Mouse (Mus musculus): ENCODE data around the gene Ccdc91.

Gene Ccdc91

GRCm38 (mm10) chr6:147574454-147575182, 99.0 kb downstream of the Ccdc91 start:
- DNase-seq = no peak

- no peak for DNase-seq
These were observed 99.7 kb downstream of the Ccdc91 start for GRCm38 (mm10) chr6:147575183-147575784.

DNA sequence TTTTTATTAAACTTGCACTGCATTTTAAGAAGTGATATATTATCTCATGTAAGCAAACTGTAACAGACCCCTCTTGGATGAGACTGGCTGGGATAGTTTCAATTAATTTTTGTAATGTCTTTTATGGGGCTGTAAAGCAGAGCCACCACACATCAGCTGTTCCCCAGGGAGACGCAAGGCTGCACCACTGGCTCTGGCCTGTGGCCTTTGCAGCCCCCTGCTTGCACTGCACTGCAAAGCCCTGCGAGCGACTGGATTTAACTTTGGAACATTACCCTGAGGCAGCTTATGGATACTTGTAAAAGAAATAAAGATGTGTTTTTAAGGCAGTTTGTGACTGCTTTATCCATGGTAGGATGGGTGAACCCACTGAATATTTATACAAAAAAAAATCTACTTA, 112.0 kb downstream of the Ccdc91 start:
- DNase-seq = peak; percentile 43

DNA sequence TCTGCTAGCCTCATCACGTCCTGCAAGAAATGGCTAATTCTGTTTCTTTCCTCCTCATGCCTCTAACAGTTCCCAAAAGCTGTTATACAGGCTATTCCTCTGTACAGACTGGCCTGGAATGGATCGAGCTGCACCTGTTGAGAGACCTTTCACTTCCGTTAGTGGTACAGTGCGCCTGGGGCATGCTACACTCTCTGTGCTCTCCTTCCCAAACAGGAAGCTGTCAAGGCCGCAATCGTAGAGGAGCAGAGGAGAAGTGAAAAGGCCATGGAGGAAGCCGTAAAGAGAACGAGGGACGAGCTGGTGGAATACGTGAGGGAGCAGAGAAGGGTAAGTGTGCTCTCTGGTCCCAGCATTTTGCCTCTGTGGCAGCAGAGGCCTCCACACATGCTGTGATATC, 131.0 kb downstream of the Ccdc91 start:
- no peak for DNase-seq

DNA sequence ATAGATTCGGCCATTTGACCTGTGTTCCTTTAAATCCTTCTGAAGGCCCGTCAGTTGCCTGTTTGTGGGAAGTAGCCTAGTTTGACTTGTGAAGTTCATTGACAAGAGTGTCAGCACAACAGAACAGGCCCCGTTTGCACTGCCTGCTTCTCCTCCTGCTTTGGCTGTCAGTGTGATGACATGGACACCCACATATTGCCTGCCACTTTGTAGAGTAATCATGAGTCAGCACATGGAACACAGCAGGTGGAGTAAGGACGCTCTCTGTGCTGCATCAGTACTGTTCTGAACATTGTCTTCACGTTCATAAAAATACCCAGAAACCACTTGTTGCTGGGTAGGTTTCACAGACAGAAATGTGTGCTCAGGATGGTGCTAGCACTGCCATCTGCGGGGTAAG, 132.0 kb downstream of the Ccdc91 start:
- no peak for DNase-seq

DNA sequence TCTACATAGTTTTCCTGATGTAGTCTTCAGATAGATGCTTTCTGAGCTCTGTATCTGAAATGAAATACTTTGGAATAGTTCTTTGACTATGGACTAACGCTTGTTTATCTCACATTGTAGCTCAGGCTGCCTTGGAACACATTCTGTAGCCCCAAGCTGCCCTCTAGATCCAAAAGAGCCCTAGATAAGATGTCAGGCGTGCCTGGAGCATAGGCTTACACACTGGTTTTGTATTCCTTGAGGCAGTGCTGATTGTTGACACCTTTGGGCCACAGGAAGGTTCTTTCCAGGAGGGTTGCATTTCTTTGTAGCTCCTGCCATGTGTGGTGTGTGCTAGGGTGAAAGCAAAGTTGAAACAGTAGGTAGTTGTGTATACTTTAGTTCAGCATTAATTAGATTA, 139.7 kb downstream of the Ccdc91 start:
- DNase-seq = no peak

DNA sequence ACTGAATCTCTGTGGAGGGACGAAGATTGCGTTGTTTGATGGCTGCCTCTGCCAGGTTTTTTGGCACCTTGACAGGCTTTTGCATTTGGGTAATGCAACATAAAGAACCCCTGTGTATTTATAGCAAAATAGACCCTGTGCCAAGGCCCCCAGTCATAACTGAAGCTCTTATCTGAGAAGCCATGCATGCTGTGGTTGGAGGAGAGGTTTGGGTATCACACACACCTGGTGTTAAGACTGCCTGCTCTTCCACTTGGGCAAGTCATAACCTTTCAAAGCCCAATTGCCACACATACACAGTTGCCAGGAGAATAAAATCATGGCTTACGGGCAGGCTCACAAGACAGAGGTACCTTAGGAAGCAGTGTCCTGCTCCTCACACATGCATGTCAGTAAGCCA, 147.5 kb downstream of the Ccdc91 start:
- no peak for DNase-seq

- DNase-seq = no peak
These were observed 160.8 kb downstream of the Ccdc91 start for GRCm38 (mm10) chr6:147636464-147636863.

- no peak for DNase-seq
These were observed 168.2 kb downstream of the Ccdc91 start for GRCm38 (mm10) chr6:147643875-147644274.

DNA sequence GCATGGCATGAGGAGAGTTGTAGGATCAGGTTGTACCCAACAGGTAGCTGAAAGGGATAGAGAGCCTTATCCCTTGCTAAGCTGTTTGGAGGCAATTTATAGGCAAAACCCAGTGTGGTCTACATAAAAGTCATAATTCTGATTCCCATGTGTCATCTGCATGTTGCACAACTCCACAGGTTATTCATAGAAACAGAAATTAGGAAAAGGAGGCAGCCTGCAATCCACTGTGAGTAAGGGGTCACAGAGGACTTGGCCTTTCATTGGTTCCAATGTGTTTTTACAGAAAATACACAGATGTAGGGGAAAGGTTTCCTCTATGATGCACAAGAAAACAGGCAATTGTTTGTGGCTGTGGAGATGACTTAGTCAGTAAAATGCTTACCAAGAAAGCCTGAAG, 168.8 kb downstream of the Ccdc91 start:
- no peak for DNase-seq

DNA sequence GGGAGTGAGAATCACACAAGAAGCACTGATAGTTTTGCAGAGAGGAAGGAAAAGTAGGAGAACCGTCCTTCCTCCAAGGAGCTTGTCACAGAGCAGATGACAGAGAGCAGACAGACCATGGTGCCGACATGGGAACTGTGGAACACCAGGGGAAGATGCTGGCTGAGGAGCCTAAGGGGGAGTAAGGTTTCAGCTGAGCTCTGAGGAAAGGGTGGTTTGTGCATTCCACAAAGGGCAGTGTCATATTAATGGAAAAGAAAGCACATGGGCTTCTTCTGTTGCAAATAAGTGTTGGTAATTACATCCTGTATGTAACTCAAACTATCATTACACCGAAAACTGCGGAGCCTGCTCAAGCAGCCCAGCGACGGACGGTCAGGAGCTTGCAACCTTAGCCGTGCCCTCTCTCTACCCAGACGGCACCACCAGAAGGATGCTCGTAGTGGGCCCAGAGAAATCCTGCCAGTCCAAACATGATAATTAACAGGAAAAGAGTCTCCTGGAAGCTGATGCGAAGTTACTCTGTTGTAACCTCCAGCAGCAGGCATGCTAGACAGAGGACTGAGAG, 170.9 kb downstream of the Ccdc91 start:
- DNase-seq = no peak

DNA sequence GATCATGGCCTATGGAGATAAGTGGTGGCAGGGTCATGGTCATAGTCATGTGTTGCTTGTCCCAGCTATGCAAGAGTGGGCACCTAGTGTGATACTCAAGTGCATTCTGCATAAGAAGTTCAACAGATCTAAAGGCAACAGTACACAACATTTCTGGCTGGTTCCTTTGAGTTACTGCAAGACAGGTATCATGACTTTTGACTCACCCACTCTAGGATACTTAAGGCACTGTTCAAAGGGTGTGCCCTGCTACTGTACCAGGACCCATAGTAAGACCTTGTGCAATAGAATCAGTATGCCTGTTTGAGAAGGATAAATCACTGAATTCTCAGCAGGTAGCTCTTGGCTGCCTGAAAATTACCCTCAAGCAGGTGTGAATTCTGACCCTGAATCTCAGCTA, 182.4 kb downstream of the Ccdc91 start:
- no peak for DNase-seq

- DNase-seq = no peak
These were observed 185.1 kb downstream of the Ccdc91 start for GRCm38 (mm10) chr6:147660718-147661117.

DNA sequence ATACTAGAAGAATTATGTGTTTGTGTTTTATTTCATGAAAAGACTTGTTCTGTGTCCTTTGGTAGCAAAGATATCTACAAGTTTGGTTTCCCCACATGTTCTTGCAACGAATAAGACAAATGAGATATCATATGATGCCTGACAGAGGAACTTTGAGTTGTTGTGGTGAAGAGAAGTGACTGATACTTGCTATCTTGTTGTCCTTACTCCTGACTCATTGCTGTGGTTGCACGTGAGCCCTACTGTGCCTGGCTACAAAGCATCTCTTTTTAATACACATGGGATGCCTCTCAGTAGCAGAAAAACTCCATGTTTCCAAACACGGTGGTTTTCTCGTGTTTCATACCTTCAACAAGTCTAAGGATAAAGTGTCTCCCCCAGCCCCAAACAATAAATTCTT, 186.2 kb downstream of the Ccdc91 start:
- DNase-seq = no peak

DNA sequence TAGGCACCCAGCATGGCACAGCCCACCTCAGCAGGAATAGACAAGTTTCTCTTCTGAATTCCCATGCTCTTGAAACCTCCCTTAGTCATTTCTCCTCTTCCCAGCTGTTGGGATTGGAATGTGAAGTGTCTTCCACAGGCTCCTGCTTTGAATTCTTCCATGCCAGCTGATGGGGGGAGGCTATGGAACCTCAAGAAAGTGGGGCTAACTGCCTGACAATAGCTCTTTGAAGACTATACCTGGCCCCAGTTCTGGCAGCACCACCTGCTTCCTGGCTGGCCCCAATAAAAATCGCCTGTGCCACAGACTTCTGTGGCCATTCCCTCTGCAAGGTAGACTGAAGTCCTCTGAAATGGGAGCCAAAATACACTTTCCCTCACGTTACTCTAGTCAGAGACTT, 187.0 kb downstream of the Ccdc91 start:
- DNase-seq = no peak

DNA sequence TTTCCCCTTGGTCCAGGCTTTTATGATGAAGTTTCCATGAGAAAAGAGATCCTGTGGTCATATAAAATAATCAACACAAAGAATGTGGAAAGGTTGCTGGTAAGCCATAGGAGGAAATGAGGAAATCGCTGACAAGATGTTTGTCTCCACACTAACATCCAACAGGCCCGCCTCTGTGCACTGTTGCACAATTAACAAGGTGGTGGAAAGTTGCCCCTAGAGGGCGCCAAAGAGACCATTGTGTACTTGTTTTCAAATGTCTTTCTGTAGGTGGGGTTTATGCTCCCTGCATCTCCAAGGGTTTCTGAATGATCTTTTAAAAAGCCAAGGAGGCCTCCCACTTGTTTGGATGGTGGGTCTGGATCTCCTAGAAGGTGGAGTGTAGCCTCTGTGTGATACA, 188.7 kb downstream of the Ccdc91 start:
- DNase-seq = peak; percentile 66

- no peak for DNase-seq
These were observed 195.7 kb downstream of the Ccdc91 start for GRCm38 (mm10) chr6:147671366-147671765.

DNA sequence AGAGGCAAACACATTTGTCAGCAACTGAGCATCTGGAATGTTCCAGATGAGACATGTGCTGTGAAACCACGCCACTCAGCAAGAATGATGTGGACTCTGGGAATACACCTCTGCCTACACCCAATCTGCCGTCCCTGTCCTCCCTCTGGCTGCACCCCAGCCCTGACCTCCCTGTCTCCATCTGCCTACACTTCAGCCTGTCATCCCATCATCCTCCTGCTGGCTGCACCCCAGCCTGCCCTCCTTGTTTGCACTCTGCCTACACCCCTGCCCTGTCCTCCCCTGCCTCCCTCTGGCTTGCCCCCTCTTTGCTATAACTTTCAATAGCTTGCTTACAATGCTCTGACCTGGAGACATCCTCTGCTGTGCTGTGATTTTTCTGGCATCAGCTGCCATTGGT, 196.9 kb downstream of the Ccdc91 start:
- no peak for DNase-seq

DNA sequence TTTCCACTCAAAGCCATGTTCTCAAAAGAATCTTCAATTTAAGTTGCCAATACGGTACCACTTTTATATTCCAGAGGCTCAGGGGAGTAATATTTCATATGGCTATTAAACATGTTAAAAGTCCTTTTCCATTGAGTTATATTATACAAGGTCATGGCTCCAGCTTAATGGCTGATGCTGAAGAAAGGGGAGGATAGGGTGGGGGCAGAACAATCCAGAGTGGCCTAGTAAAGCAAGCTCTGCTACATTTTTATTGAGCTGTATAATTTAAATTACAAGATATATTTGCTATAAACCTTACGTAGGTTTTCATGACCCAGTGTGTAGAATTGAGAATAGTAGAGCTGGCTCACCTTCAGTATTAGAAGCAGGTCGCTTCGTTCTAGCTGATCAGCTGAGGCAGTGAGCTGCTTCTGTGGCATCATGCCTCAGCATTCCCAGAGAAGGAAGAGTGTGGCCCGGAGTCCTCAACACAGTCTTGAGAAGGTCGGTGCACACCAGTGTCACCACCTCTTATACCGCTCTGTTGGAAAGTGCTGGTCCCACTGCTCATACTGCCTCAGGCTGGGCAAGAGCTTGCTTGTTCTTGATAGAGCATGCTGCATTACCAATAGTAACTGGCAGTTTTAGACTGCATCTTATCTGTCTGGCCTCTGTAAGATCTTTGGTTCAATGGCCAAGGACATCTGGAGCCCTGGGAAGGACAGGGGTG, 199.6 kb downstream of the Ccdc91 start:
- DNase-seq = no peak

GRCm38 (mm10) chr6:147676214-147676613, 200.6 kb downstream of the Ccdc91 start:
- DNase-seq = no peak
